Mouse (Mus musculus) gastrocnemius, adult 8-10 months (tissue): ENCODE data around the gene Ap4s1. TPM values are rescaled to one million over a fixed set of nuclear protein-coding genes. Genes with fewer than 3 reads are reported as not detected.

Experiments
- DNase-seq, 2 experiments: peaks; one replicate each; pipeline ENCODE4 v3.0.0; 2022; ENCODE audit warnings: low spot score in 2 of 2
- total RNA-seq, 4 experiments: library from RNA; stranded (reverse); gene quantifications; 2 replicates each; pipeline ENCODE4 v1.2.4; 2022

The Ap4s1 gene
- total RNA-seq, 4 experiments from 2014 or later: 59.5 to 66.4 (median 62.1) TPM

GRCm38 (mm10) chr12:51768702-51769101 is 77.9 kb downstream of the Ap4s1 start:
- DNase-seq: no peak

GRCm38 (mm10) chr12:51784842-51785241 is 94.0 kb downstream of the Ap4s1 start:
- no peak for DNase-seq

Other genes starting within 250 kb of the Ap4s1 start
- under 1 TPM; 0.31 to 0.48 (median 0.38) TPM for gene Coch, start 97.7 kb upstream of the Ap4s1 start, total RNA-seq
- 100 to 1,000 TPM; 152 to 162 (median 156) TPM for gene Strn3, start 864 bp downstream of the Ap4s1 start, total RNA-seq
- 10 to 100 TPM; 90.1 to 99.0 (median 95.5) TPM for gene Hectd1, start 138.5 kb downstream of the Ap4s1 start, total RNA-seq